Comparison of ENCODE assay signal across 19 mouse cellular contexts in genomic region chr2:91744686-91745085, GRCm38 (mm10). TPM values are rescaled to one million over a fixed set of nuclear protein-coding genes. Genes with fewer than 3 reads are reported as not detected.
DNase-seq lines count a peak whose midpoint lies in the region; TF ChIP-seq lines count a peak whose summit lies in the region.
"Had no signal": no experiment of that assay in that cellular context is flagged by ENCODE, and none has a peak within 500 bp of the region (broad histone marks: within the 10 kb centered on the region; RNA-seq: fewer than 3 reads in every experiment).

No protein-coding gene starts in this region.

- TF ChIP-seq CTCF in gastrocnemius, adult 2 months (IDR thresholded peaks at IDR 0.05) = no peak

- intact Hi-C loops in gastrocnemius, adult 2 months (cut with DNase I) = no loop called here
- intact Hi-C loops in left cerebral cortex, postnatal 14 days (cut with DNase I) = no loop called here

- peak overlapping the region; percentile 20; the same call in 1 of the 2 replicates for H3K27ac ChIP-seq in gastrocnemius, adult 2 months
- H3K27ac ChIP-seq: embryonic facial prominence, embryonic 10.5 days; embryonic facial prominence, embryonic 12.5 days; forebrain, embryonic 12.5 days had no signal

- no peak for DNase-seq in gastrocnemius, adult 2 months
- no peak for DNase-seq in gastrocnemius, postnatal 25 days
- peak; percentile 5 for DNase-seq in retina, postnatal 1 day
- DNase-seq in retina, embryonic 14.5 days (ENCODE audit: low spot score) = no peak
- peak; percentile 35 for DNase-seq in ZHBTc4 (ENCODE audit: low read depth, low spot score)
- DNase-seq in left cerebral cortex, postnatal 14 days (ENCODE audit: low spot score in 2 of 2) = no peak
- DNase-seq: adrenal gland, adult 2 months; adrenal gland, postnatal 10 days; adrenal gland, postnatal 25 days; B cell, adult 2 months; cerebellum, adult 11 months; cerebellum, adult 18-20 months; cerebellum, adult 8-10 months; cerebellum, adult 9-11 months; cerebellum, postnatal 14 days; cerebellum, postnatal 36 days had no signal

- no peak overlapping the region for H3K4me3 ChIP-seq in gastrocnemius, adult 2 months
- H3K4me3 ChIP-seq: embryonic facial prominence, embryonic 10.5 days; embryonic facial prominence, embryonic 12.5 days; forebrain, embryonic 12.5 days had no signal

RNA-seq across cellular contexts. Expression of gene Ambra1, which starts 14.8 kb away (rescaled TPM):
- total RNA-seq in gastrocnemius, adult 2 months (2021) = 10 to 100 TPM; 16.7 to 18.1 TPM
- 10 to 100 TPM; 12.6 to 13.0 TPM for total RNA-seq in gastrocnemius, postnatal 25 days (2021)
- total RNA-seq in left cerebral cortex, postnatal 14 days (2021) = 10 to 100 TPM; 51.9 to 54.3 TPM

RNA-seq across cellular contexts. Expression of gene Harbi1, which starts 34.0 kb away (rescaled TPM):
- total RNA-seq in gastrocnemius, adult 2 months (2021) = 1 to 10 TPM; 4.9 to 5.6 TPM
- total RNA-seq in gastrocnemius, postnatal 25 days (2021) = 1 to 10 TPM; 3.4 TPM
- 1 to 10 TPM; 6.5 to 8.3 TPM for total RNA-seq in left cerebral cortex, postnatal 14 days (2021)

RNA-seq across cellular contexts. Expression of gene Atg13, which starts 34.3 kb away (rescaled TPM):
- 10 to 100 TPM; 32.2 to 36.2 TPM for total RNA-seq in gastrocnemius, adult 2 months (2021)
- 10 to 100 TPM; 23.4 to 24.4 TPM for total RNA-seq in gastrocnemius, postnatal 25 days (2021)
- 10 to 100 TPM; 73.5 to 74.6 TPM for total RNA-seq in left cerebral cortex, postnatal 14 days (2021)

Comparison
In these comparisons a context has a peak if more than half of its experiments do, and no peak if none do; other contexts are left out.
1. DNase-seq: peak in retina, postnatal 1 day (single experiment) and ZHBTc4 (single experiment); none in gastrocnemius, adult 2 months (single experiment), gastrocnemius, postnatal 25 days (single experiment), retina, embryonic 14.5 days (single experiment) and left cerebral cortex, postnatal 14 days (0 of 2).